Mouse (Mus musculus): Measurements from ENCODE around the gene Fam19a4.

- TF ChIP-seq POLR2A (IDR thresholded peaks at IDR 0.05; ENCODE audit: borderline replicate concordance, low read depth, low read length) (no peak), CTCF (IDR thresholded peaks at IDR 0.05; ENCODE audit: low read depth, low read length) (no peak)
These were observed 262.8 kb downstream of the Fam19a4 start for GRCm38 (mm10) chr6:96797451-96797850.
